Mouse (Mus musculus) large intestine, adult 2 months (tissue): ENCODE results near the gene Vmn2r84. TPM values are rescaled to one million over a fixed set of nuclear protein-coding genes. Genes with fewer than 3 reads are reported as not detected.
"Not testable (repeated sequence)": the region's sequence is repeated elsewhere in the genome, so short reads cannot be mapped to it uniquely, and the experiment has no call there.

Source experiments
- DNase-seq: peaks from one replicate; pipeline ENCODE4 v3.0.0-alpha.2; 2012; ENCODE audit warnings: low read depth, low spot score
- WGBS: fragments of 180-500 bp; shearing (Covaris S2); methylation state at CpG from one replicate; pipeline ENCODE4 v1.1.7; 2018; 5-methylcytosine and 5-hydroxymethylcytosine counted together
- polyA plus RNA-seq: library from polyadenylated mRNA; depleted of rRNA; stranded (reverse); fragments of >200 nt; gene quantifications from 2 replicates; pipeline ENCODE4 v1.2.3, GENCODE M21; 2012; rRNA removed

Gene Vmn2r84
- polyA plus RNA-seq = not detected in 2 replicates

DNA sequence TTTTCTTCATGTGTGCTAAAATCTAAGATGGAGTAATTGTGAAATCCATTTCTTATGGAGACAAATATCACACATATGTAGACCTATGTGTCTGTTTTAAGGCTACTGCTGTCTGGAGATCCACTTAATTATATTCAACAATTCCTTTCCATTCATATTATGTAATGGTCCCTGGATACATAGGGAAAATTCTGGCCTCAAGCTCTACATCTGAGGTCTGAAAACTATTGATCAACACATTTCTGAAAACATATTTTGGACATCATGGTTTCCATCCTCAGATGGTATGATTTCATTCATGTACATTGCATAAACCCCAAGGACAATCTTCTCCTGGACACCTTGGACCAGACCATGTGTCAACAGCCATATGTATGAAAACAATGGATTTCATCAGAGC lies at the start of gene Vmn2r84:
Gene Vmn2r84 (minus strand): TSS at position 101 of the 400 bp plus-strand sequence.
- no peak for DNase-seq

DNA sequence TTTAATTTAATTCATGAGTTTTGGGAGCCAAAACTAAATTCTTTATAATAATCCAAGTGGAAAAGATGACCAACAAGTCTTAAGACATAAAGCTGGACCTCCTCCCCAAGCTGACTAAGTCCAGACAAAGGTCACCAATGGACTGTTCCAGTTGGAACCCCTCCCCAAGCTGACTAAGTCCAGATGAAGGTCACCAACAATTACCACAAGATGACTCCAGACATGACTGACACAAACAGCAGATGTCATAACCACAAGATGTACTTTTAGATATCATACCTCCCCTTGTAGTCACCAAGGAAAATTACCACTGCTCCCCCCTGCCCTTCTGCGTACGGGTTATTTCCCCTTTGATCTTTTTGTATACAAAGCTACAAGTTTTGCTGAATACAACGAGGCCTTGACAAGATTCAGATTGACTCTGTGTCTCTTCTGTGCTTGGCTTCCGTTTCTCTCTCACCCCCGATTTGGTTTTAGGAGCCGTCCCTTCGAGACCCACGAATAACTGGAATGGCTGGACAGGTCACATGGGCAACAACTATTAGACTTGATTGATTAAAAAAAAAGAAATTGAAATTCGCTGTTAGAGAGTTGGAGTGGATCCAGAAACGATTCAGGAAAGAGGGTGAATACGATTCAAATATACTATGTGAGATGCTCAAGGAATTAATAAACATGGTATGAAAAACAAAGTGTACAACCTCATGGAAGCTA lies 40.2 kb upstream of the Vmn2r84 start:
- not testable (repeated sequence) for DNase-seq
- 79% methylated on average over 11 of the region's 11 CpGs for WGBS

DNA sequence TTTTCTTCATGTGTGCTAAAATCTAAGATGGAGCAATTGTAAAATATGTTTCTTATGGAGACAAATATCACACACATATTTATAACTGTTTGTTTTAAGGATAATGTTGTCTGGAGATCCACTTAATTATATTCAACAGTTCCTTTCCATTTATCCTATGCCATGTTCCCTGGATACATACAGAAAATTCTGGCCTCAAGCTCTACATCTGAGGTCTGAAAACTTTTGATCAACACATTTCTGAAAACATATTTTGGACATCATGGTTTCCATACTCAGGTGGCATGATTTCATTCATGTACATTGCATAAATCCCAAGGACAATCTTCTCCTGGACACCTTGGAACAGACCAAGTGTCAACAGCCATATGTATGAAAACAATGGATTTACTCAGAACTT lies 35.5 kb upstream of the Vmn2r84 start, which contains the start of gene Vmn2r85:
Gene Vmn2r85 (minus strand): TSS at position 101 of the 400 bp plus-strand sequence.
- DNase-seq = not testable (repeated sequence)

DNA sequence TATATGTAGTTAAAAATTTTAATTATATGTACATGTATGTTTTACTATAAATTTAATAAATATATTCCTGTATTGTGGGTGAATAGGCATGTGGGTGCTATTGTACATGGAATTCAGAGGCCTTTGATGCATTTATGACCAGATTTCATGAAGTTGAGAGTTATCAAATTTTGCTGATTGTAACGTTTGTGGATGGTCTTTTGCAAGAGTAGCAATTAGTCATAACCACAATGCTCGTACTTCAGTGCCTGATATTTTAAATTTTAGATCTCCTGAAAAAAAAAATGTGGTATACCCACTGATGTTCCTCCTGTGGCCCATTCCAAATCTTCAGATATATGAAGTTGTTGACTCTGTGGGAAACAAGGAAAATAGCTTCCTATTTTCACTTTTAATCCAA lies 28.2 kb upstream of the Vmn2r84 start:
- DNase-seq = not testable (repeated sequence)
- 63% methylated on average over 2 of the region's 2 CpGs for WGBS

DNA sequence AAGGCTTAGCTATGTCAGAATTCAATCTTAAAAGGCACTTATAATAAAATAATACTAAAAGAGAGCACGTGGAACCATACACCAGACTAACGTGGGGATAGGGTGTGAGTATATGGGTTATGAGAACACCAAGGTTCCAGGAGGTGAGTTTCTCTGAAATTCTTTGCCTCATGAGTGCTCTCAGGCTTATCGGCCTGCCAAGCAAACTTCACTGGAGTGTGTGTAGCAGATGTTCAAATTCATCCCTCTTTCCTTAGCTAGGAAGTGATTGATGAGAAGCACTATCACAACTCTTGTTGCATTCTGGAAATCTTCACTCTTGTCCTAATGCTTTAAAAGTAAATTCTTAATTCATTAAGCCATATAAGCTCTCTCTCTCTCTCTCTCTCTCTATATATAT lies 26.3 kb upstream of the Vmn2r84 start:
- DNase-seq = no peak
- 83% methylated on average over 3 of the region's 3 CpGs for WGBS

DNA sequence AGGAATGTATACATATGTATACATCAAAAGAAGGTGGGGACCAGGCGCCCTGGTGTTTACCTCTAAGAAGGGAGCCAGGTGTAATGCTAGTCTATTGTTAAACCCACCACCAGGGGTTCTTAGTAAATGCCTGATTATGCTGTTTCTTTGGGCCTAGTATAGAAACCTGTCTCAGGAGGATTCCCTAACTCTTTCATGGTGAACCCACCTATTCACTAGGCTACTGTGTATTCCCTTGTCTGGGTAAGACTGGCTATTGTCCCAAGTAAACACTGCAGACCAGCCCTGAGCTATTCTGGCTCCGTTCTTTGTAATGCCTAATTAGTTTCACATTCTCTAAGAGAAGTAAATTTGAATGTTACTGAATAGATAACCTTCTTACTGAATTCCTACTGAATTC lies 25.8 kb upstream of the Vmn2r84 start:
- not testable (repeated sequence) for DNase-seq
- WGBS = 55% methylated on average over 2 of the region's 2 CpGs

DNA sequence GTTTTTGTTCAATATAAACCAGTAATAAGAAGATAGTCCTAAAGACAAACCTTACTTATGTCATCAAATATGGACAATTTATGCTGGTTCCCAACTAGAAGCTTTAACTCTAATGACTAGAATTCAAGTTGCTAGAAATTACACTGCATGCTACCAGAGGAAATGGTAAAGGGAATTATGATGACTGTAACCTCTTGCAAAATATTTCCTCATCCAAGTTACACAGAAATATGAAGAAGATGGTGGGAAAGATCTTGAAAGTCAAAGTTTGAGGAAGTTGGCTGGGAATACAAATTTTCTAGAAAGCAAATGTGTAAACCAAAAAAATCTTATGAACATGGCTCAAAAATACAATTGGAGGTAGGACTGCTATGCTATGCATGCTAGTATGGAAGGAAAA lies 22.2 kb upstream of the Vmn2r84 start:
- DNase-seq = not testable (repeated sequence)

DNA sequence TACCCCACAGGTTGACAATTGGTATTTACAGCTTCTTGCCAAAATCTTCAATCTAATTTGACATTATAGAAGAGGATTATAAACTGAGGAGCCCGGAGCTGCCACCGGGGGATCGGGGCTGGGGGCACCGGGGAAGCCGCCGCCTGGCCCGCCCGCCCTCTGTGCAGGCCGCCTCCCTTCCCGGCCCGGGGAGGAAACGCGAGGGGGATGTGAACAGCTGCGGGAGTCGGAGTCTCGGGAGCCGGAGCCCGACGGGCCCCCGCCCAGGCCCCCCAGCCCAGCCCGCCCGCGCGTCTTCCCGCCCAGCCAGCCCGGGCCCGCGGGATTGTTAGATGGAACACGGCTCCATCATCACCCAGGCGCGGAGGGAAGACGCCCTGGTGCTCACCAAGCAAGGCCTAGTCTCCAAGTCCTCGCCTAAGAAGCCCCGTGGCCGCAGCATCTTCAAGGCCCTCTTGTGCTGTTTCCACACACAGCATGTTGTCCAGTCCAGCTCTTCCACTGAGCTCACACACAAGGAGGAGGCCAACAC lies 18.1 kb upstream of the Vmn2r84 start:
- not testable (repeated sequence) for DNase-seq
- 64% methylated on average over 33 of the region's 35 CpGs for WGBS

DNA sequence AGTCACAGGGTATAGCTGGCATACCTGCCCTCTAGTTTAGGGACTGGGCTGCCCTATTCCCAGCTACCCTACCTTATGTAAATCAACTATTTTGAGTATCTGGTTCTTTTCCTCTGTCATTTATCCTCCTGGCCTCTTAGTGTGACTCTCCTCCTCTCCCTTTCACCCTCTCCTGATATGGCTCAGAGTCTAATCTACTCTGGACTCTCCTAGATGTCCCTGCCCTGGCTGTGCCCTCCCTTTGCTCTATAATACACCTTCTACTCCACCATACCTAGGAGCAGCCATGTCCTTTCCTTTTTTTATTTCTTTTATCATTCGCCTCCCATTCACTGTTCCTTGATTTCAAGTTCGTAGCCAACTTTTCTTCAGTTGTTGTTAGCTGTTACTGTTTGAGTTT lies 19.0 kb downstream of the Vmn2r84 start:
- 78% methylated on average over 2 of the region's 2 CpGs for WGBS
- no peak for DNase-seq

DNA sequence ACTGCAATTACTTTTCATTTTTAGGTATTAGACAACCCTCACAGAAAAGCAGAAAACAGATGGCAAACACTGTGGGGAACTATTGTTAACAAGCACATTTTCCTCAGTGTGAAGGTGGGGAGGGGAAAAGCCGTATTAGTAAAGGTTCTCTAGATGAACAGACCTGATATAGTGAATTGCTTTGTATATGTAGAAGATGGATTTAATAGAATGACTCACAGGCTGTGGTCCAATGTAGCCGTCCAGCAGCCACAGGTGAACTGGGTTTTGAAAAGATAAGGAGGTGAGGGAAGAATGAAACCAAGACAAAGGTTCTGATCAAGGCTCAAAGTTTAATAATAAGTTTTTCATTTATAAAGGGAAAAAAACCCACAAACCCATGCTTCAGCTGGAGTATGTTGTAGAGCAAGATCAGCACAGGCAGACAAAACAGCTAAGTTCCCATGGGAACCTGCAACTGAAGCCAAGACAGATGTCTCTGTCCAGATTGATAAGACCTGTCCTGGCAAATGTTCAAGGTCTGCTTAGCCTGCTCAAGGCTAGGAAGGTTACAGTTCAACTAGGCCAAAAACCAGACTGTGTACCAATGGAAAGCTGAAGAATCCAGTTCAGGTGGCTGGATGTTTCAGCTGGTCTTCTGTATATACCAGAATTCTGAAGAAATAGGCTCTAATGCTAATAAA lies 21.5 kb downstream of the Vmn2r84 start:
- WGBS = 72% methylated on average over 2 of the region's 2 CpGs

DNA sequence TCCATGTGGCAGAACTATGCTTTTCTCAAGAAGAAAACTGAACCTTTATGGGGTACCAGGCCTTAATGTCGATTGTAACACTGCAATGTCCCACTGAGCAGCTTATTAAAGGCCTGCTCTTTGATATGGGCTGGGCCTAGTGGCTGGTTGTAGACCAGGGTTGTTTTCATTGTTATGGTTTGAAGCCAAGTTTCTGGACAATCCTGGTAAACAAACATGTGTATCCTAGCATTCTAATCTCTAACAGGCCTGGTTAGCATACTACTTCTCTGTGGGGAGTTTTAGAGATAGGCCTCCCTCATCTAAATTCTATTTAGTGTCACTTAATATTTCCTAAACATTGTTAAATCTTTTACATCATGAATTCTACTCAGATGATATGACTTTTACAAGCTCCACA lies 22.5 kb downstream of the Vmn2r84 start:
- DNase-seq = no peak
- WGBS = 55% methylated on average over 1 of the region's 1 CpGs

More for the DNA sequence above, 21.5 kb downstream of the Vmn2r84 start:
- no peak for DNase-seq

DNA sequence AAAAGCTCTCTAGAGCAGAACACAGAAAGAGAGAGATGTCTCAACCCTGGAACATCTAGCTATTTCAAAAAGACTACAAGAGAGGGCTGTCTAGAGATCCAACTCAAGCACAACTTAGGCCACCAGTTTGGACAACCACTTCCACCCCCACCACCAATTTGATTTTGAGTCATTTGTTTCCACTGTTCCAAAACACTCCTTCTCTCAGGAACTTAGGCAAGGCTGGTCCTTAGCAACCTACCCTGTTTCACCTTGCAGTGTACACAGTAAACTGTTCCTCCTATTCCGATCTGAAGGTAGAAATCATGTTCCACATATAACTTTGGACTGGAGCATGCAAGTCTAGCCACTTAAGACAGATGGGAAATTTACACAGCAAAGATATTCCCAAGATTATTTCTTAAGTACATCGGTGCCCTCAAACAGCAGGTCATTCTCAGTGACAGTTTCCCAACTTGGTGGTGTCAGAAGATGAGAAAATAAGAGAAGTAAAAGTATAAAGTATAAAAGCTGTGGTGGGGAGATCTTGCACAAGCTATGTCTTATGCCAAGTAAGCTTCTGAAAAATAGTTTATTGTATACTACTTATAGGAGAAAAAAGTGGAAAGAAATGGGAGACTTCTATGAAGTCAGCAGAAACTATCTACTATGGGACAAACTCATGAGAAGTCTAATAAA lies 24.0 kb downstream of the Vmn2r84 start:
- WGBS = 83% methylated on average over 2 of the region's 2 CpGs
- no peak for DNase-seq

DNA sequence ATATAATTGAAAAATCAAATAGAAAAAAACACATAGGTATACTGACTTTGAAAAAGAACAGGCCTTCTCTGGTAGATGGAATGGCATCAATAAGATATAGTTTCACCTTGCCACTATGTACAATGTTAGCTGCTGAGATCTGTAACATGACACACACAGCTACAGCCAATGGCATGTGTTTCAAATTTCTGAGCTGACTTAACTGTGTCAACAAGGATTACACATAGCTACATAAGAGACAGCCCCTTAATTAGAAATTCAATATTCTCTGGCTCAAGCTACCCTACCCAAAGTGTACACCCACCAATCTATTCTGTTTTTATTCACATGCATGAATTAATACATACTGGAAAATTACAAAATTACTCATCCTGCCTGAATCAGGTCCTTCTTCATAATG lies 25.7 kb downstream of the Vmn2r84 start:
- DNase-seq = no peak

DNA sequence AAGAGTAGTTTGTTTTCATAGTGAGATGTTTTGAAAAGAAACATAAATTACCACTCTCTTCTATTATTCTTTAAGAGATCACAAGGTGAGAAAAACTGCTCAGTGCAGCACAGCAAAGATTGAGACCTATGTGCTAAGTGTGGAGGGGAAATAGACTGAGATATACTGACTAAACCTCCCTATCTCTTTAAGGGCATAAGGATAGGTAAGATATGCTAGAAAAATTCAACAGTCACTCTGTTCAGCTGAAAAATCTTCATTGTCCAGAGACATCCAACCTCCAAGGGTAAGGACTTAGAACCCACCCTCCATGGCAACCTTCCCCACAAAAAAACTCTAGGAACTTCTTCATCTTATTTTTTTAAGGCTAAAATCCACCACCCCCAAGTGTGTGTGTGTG lies 29.4 kb downstream of the Vmn2r84 start:
- DNase-seq = no peak

DNA sequence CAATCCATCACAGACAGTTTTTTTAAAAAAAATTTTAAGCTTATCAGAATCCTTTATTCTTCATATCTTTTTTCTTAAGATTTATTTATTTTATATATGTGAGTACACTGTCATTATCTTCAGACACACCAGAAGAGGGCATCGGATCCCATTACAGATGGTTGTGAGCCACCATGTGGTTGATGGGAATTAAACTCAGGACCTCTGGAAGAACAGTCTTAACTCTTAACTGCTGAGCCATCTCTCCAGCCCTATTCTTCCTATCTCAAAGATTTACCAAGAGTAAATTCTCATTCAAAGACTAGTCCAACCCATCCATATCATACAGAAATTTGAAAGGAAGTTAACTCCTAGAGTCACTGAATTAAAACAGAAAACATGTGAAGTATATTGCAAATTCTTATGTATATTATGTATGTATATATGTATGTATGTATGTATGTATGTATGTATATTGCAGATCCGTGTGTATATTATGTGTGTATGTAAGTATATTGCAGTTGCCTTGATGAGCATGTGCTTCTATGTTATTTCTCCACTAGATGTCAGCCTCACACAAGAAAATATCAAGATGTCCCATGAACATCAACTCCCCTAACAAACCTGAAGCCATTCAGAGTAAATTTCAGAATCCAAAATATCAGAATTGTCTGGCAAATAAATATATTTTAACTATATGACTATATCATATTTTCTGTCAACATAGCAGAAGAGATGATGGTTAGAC lies 30.5 kb downstream of the Vmn2r84 start:
- WGBS = 53% methylated on average over 2 of the region's 2 CpGs

DNA sequence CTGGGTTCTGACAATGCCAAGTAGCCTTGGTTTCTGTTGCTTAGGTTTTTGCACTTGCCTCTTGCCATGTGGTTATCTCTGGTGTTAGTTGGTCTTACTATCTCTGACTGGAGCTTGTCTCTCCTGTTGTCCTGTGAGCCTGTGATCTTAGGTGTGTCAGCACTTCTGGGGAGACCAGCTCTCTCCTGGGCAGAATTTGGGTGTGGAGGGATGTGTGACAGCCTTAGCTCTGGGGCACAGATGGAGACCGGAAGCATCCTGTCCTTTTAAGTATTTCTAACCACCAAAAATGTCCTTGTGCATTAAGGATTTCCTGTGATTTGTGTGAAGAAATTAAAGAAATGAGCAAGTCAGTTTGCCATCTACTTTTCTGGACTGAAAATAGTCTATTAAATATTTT lies 50.1 kb downstream of the Vmn2r84 start:
- DNase-seq = no peak
- 89% methylated on average over 1 of the region's 1 CpGs for WGBS

More for the DNA sequence above, 30.5 kb downstream of the Vmn2r84 start:
- peak; percentile 1 for DNase-seq

DNA sequence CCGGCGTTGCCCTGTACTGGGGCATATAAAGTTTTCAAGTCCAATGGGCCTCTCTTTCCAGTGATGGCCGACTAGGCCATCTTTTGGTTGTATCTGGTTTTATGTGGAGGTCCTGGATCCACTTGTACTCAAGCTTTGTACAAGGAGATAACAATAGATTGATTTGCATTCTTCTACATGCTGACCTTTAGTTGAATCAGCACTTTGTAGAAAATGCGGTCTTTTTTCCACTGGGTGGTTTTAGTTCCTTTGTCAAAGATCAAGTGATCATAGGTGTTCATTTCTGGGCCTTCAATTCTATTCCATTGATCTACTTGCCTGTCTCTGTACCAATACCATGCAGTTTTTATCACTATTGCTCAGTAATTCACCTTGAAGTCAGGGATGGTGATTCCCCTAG lies 54.1 kb downstream of the Vmn2r84 start:
- DNase-seq = not testable (repeated sequence)
- WGBS = 86% methylated on average over 4 of the region's 4 CpGs

DNA sequence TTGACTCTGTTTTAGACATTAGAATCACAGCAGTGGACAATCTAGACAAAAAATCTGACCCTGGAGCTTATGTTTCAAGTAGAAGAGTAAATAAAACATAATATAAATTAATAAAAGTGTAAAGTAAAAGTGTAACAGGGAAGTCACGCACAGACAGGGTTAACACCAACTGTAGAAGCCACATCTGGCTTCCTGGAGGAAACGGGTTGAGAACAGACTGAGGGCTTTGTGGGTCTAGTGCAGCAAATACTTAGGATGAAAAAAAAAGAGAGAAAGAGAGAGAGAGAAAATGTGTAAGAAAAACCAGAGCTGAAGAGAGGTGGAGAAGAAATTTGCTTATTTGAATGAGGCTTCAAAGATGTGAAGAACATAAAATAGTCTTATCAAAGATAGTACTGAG lies 56.6 kb downstream of the Vmn2r84 start:
- no peak for DNase-seq
- WGBS = 27% methylated on average over 2 of the region's 2 CpGs

DNA sequence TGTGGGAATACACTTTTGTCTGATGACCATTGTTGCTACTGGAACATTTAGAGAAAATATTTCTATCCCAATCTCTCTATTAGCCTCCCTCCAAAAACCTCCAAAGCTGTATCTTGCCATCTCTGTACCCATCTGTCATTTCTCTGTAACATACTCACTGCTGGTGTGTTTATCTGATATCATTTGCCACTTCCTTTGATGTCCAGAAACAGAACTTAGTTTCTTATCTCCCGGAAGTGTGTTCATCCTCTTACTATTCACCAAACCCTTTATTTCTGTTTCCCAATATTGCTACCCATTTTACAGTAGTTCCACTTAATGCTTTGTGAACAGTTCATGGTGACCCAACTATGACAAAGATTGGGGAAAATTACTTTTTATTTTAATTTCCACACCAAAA lies 57.7 kb downstream of the Vmn2r84 start:
- DNase-seq = no peak
- WGBS = 74% methylated on average over 1 of the region's 1 CpGs

DNA sequence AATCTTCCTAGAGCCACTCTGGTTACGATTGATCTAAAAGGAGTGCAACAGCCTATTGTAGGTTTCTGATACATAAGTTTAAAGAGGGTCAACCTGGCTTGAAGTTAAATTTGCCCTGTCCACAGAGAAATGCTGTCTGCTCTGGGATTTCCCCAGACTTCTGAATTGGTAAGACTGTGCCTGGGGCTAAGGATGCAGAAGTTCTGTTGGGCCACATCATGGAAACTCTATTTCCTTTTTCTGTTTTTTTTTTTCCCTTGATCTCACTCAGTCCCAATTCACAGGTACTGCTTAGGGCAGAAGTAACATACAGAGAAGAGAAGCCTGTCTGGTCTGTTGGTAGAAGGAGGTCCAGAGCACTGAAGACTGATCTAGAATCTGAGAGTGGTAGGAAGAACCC lies 63.4 kb downstream of the Vmn2r84 start:
- DNase-seq = no peak
- WGBS = 87% methylated on average over 1 of the region's 1 CpGs
